Mouse (Mus musculus) subcutaneous adipose tissue, adult 2 months (tissue): Measurements from ENCODE around the gene Baz1a. TPM values are rescaled to one million over a fixed set of nuclear protein-coding genes. Genes with fewer than 3 reads are reported as not detected.

ENCODE experiments used
- polyA plus RNA-seq: library from polyadenylated mRNA; depleted of rRNA; stranded (reverse); fragments of >200 nt; gene quantifications from 2 replicates; pipeline ENCODE4 v1.2.3, GENCODE M21; 2012; ENCODE audit warnings: low replicate concordance; rRNA removed

Gene Baz1a
- polyA plus RNA-seq: 4.8 and 6.5 TPM in 2 replicates

GRCm38 (mm10) chr12:55013626-55014398, at the start of gene Baz1a:
TSS of gene Baz1a (minus strand) at chr12:55014348.

GRCm38 (mm10) chr12:54986052-54986717, 28.0 kb downstream of the Baz1a start, which contains the start of gene Gm20403:
TSS of gene Gm20403 (minus strand) at chr12:54986529.

GRCm38 (mm10) chr12:54862606-54863535, 151.3 kb downstream of the Baz1a start, which contains the start of gene Cfl2:
TSS of gene Cfl2 (minus strand) at chr12:54862877.

Other genes with a start within 250 kb of the Baz1a start
- 20.3 and 29.2 TPM in 2 replicates for gene Snx6, start 218.6 kb downstream of the Baz1a start, polyA plus RNA-seq
- 32.9 and 44.9 TPM in 2 replicates for gene Cfl2, start 151.5 kb downstream of the Baz1a start, polyA plus RNA-seq
- gene Gm20403, start 27.8 kb downstream of the Baz1a start, polyA plus RNA-seq: not detected in 2 replicates
- gene 2700097O09Rik, start 65.8 kb upstream of the Baz1a start, polyA plus RNA-seq: 8.0 and 8.9 TPM in 2 replicates
- 14.0 and 21.4 TPM in 2 replicates for gene Srp54a, start 65.9 kb upstream of the Baz1a start, polyA plus RNA-seq
- 8.1 and 11.8 TPM in 2 replicates for gene Fam177a, start 110.1 kb upstream of the Baz1a start, polyA plus RNA-seq
- 16.7 and 22.5 TPM in 2 replicates for gene Srp54b, start 140.8 kb upstream of the Baz1a start, polyA plus RNA-seq
- not detected in 2 replicates for gene 1700047I17Rik2, start 185.2 kb upstream of the Baz1a start, polyA plus RNA-seq
- gene Srp54c, start 215.8 kb upstream of the Baz1a start, polyA plus RNA-seq: 10.7 and 12.2 TPM in 2 replicates